Mouse (Mus musculus): Measurements from ENCODE around the gene Ablim2. TPM values are rescaled to one million over a fixed set of nuclear protein-coding genes. Genes with fewer than 3 reads are reported as not detected.

Ablim2 gene
- 1.9 and 2.0 TPM in 2 replicates for polyA plus RNA-seq (2015; fragmentation: Nextera tagmentation; extraction: Ambion mirVana)

DNA sequence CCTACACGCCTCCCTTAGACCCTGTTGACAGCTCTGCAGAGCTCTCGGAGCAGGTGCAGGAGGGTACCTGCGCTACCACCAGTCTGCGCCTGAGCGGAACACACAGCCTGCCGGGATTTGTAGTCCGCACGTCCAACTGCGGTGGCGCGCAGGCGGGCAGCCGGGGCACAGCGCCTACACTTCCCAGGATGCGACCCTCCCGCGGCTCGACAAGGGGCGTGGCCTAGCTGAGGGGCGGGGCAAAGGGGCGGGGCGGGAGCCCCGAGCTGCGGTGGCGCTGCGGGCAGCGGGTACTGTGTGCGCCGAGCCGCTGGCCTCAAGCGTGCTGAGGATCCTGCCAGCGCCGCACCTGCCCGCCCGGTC is at the start of gene Ablim2:
Gene Ablim2 (plus strand): TSS at position 242 of the 363 bp plus-strand sequence.
- ATAC-seq = peak; percentile 95
- WGBS = under 1% methylated on average over 35 of the region's 35 CpGs
- Histone ChIP-seq H3K27ac (ENCODE audit: low read depth, low read length) (no peak within 1 kb of the TSS; the same call in 1 of the 2 replicates), H3K36me3 (ENCODE audit: control insufficient read depth, insufficient read depth) (no peaks in the 10 kb centered on the region), H3K4me1 (replicated peaks; ENCODE audit: control insufficient read depth, insufficient read depth, low read length) (no peaks in the 10 kb centered on the region; the same call in 1 of the 2 replicates), H3K4me2 (replicated peaks; ENCODE audit: low read depth) (peak within 1 kb of the TSS; percentile 100), H3K27me3 (replicated peaks; ENCODE audit: control insufficient read depth, insufficient read depth, low read length) (peaks cover 22% of the 10 kb centered on the region), H3K9me3 (ENCODE audit: control insufficient read depth) (no peaks in the 10 kb centered on the region), H3K4me3 (ENCODE audit: low read depth, low read length) (peak within 1 kb of the TSS; percentile 59), H3K9ac (ENCODE audit: low read depth, low read length) (peak within 1 kb of the TSS; percentile 57)
- TF ChIP-seq CTCF (IDR thresholded peaks at IDR 0.05; ENCODE audit: low read depth) = peak; percentile 47

GRCm38 (mm10) chr5:35710481-35710880 is 47.2 kb upstream of the Ablim2 start:
- WGBS = 28% methylated on average over 3 of the region's 3 CpGs
- ATAC-seq = no peak

GRCm38 (mm10) chr5:35710931-35711330 is 46.7 kb upstream of the Ablim2 start:
- Histone ChIP-seq H3K4me1 (replicated peaks; ENCODE audit: control insufficient read depth, insufficient read depth, low read length) (no peaks in the 10 kb centered on the region), H3K36me3 (ENCODE audit: control insufficient read depth, insufficient read depth) (peaks cover 38% of the 10 kb centered on the region; the same call in 1 of the 2 replicates), H3K9me3 (ENCODE audit: control insufficient read depth) (no peaks in the 10 kb centered on the region), H3K27ac (ENCODE audit: low read depth, low read length) (no peak overlapping the region), H3K9ac (ENCODE audit: low read depth, low read length) (no peak overlapping the region), H3K4me3 (ENCODE audit: low read depth, low read length) (no peak overlapping the region), H3K4me2 (replicated peaks; ENCODE audit: low read depth) (no peak overlapping the region), H3K27me3 (replicated peaks; ENCODE audit: control insufficient read depth, insufficient read depth, low read length) (no peaks in the 10 kb centered on the region)
- ATAC-seq = no peak
- TF ChIP-seq CTCF (IDR thresholded peaks at IDR 0.05; ENCODE audit: low read depth) = no peak
- 48% methylated on average over 3 of the region's 3 CpGs for WGBS

More at GRCm38 (mm10) chr5:35710481-35710880, 47.2 kb upstream of the Ablim2 start:
- Histone ChIP-seq H3K27me3 (replicated peaks; ENCODE audit: control insufficient read depth, insufficient read depth, low read length) (no peaks in the 10 kb centered on the region), H3K4me1 (replicated peaks; ENCODE audit: control insufficient read depth, insufficient read depth, low read length) (no peaks in the 10 kb centered on the region), H3K4me2 (replicated peaks; ENCODE audit: low read depth) (no peak overlapping the region), H3K4me3 (ENCODE audit: low read depth, low read length) (no peak overlapping the region), H3K9me3 (ENCODE audit: control insufficient read depth) (no peaks in the 10 kb centered on the region), H3K36me3 (ENCODE audit: control insufficient read depth, insufficient read depth) (peaks cover 38% of the 10 kb centered on the region; the same call in 1 of the 2 replicates), H3K27ac (ENCODE audit: low read depth, low read length) (no peak overlapping the region), H3K9ac (ENCODE audit: low read depth, low read length) (no peak overlapping the region)
- TF ChIP-seq CTCF (IDR thresholded peaks at IDR 0.05; ENCODE audit: low read depth) = no peak

DNA sequence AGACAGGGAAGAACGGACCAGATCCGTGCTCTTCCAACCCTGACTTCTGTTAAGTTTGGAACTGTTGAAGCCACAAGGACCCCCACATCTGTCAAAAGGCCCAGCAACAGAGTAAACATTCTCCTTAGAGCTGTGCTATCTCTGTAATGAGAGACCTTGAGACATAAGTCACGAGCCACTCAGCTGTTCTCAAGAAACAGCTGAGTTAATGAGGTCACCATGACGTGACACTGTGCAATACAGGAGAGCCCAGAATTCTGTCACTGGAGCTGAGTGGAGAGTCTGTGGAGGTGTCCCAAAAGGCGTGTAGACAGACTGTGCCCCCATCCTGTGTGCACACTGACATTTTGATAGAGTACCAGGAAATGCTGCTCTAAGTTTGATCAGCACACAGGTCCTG is 45.2 kb upstream of the Ablim2 start:
- Histone ChIP-seq H3K27ac (ENCODE audit: low read depth, low read length) (no peak overlapping the region), H3K27me3 (replicated peaks; ENCODE audit: control insufficient read depth, insufficient read depth, low read length) (no peaks in the 10 kb centered on the region), H3K36me3 (ENCODE audit: control insufficient read depth, insufficient read depth) (peaks cover 29% of the 10 kb centered on the region; the same call in 1 of the 2 replicates), H3K4me3 (ENCODE audit: low read depth, low read length) (no peak overlapping the region), H3K9me3 (ENCODE audit: control insufficient read depth) (no peaks in the 10 kb centered on the region), H3K9ac (ENCODE audit: low read depth, low read length) (no peak overlapping the region), H3K4me1 (replicated peaks; ENCODE audit: control insufficient read depth, insufficient read depth, low read length) (no peaks in the 10 kb centered on the region), H3K4me2 (replicated peaks; ENCODE audit: low read depth) (no peak overlapping the region)
- 53% methylated on average over 5 of the region's 5 CpGs for WGBS
- no peak for TF ChIP-seq CTCF (IDR thresholded peaks at IDR 0.05; ENCODE audit: low read depth)
- ATAC-seq = no peak

- peak; percentile 46 for ATAC-seq
- H3K4me2 ChIP-seq (replicated peaks; ENCODE audit: low read depth) = no peak overlapping the region
- H3K9me3 ChIP-seq (ENCODE audit: control insufficient read depth) = no peaks in the 10 kb centered on the region
- H3K36me3 ChIP-seq (ENCODE audit: control insufficient read depth, insufficient read depth) = peaks cover 28% of the 10 kb centered on the region; the same call in 1 of the 2 replicates
- H3K27me3 ChIP-seq (replicated peaks; ENCODE audit: control insufficient read depth, insufficient read depth, low read length) = no peaks in the 10 kb centered on the region
- peaks cover 6% of the 10 kb centered on the region for H3K4me1 ChIP-seq (replicated peaks; ENCODE audit: control insufficient read depth, insufficient read depth, low read length)
- 60% methylated on average over 13 of the region's 13 CpGs for WGBS
- no peak overlapping the region for H3K27ac ChIP-seq (ENCODE audit: low read depth, low read length)
- peak; percentile 97 for TF ChIP-seq CTCF (IDR thresholded peaks at IDR 0.05; ENCODE audit: low read depth)
- no peak overlapping the region for H3K9ac ChIP-seq (ENCODE audit: low read depth, low read length)
- no peak overlapping the region for H3K4me3 ChIP-seq (ENCODE audit: low read depth, low read length)
Measured at GRCm38 (mm10) chr5:35713649-35714354, 43.9 kb upstream of the Ablim2 start.

DNA sequence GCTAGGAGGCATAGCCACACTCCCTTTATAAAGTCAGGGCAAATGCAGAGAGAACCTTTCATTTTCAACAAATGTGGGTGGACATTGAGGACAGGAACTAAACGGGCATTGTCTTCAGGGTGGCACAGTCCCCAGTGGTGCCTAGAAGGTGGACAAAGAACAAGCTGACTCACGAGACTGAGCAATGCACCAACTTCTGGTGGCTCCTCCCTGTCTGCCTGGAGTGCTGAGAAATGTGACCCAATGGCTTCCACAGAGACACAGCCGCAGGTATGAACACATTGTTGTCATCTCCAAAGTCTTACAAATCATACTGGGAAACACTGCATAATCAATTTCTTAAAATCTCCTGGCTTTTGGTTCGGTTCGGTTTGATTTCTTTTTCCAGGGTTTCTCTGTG is 40.2 kb upstream of the Ablim2 start:
- H3K9ac ChIP-seq (ENCODE audit: low read depth, low read length) = no peak overlapping the region
- H3K4me2 ChIP-seq (replicated peaks; ENCODE audit: low read depth) = no peak overlapping the region
- H3K27ac ChIP-seq (ENCODE audit: low read depth, low read length) = peak overlapping the region; percentile 57; the same call in 1 of the 2 replicates
- H3K36me3 ChIP-seq (ENCODE audit: control insufficient read depth, insufficient read depth) = peaks cover 48% of the 10 kb centered on the region; the same call in 1 of the 2 replicates
- H3K9me3 ChIP-seq (ENCODE audit: control insufficient read depth) = no peaks in the 10 kb centered on the region
- WGBS = 58% methylated on average over 5 of the region's 5 CpGs
- H3K4me1 ChIP-seq (replicated peaks; ENCODE audit: control insufficient read depth, insufficient read depth, low read length) = peaks cover 9% of the 10 kb centered on the region
- H3K4me3 ChIP-seq (ENCODE audit: low read depth, low read length) = no peak overlapping the region
- no peaks in the 10 kb centered on the region for H3K27me3 ChIP-seq (replicated peaks; ENCODE audit: control insufficient read depth, insufficient read depth, low read length)
- no peak for TF ChIP-seq CTCF (IDR thresholded peaks at IDR 0.05; ENCODE audit: low read depth)
- ATAC-seq = no peak

All from intestine, postnatal 0 days (tissue).